Mouse (Mus musculus): ENCODE measurements around the gene Car4. TPM values are rescaled to one million over a fixed set of nuclear protein-coding genes. Genes with fewer than 3 reads are reported as not detected.

The Car4 gene
- 100 to 1,000 TPM in 1 of 2 experiments, 10 to 100 TPM in 1; 78.6 to 101 TPM for total RNA-seq (2021)
- long read RNA-seq, experiment 1, transcript Car4-201 (8 exons, 1,256 nt): major isoform, 32 of 71 reads
- long read RNA-seq, experiment 1, partial matches to known transcripts: 3 of 71 reads
- long read RNA-seq, experiment 1, other reads (novel, unspliced or antisense): 36 of 71 reads
- long read RNA-seq, experiment 2, transcript Car4-201 (8 exons, 1,256 nt): major isoform, 30 of 53 reads
- long read RNA-seq, experiment 2, partial matches to known transcripts: 2 of 53 reads
- long read RNA-seq, experiment 2, other reads (novel, unspliced or antisense): 21 of 53 reads

DNA sequence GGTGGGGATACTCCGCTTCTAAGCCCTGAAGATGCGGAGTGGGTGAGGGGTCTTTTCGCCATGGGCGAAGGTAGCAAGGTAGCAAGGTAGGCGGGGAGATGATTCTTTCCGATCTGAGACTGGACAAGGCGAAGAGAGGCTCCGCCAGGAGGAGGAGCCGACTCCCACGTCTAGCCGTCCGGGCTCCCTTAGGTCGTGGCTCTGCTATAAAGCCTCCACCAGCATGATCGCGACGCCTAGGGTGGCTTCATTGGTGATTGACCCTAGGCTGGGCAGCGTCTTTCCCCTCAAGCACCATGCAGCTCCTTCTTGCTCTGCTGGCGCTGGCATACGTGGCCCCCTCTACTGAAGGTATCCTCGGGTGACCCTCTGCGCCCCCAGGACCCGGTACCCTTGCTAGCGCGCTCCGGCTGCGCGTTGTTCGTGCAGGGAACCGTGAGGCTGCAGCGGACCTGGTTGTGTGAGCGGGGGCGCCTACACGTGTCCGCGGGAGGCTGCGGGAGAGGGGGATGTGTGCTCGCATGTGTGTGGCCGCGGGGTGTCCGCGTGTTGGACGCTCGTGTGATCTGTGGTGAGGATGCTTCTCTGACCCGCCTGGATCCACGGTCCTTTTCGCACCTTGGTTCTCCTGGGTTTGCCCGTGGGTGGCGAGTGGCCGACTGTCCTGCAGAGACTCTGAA is at the start of gene Car4:
Gene Car4 (plus strand): TSS at position 196 of the 680 bp plus-strand sequence.
- peak within 1 kb of the TSS; percentile 82 for H3K27ac ChIP-seq
- intact Hi-C loops (cut with DNase I): no loop called here
- TF ChIP-seq CTCF (IDR thresholded peaks at IDR 0.05): no peak
- peak; percentile 20 to 56 for DNase-seq (ENCODE audit: extremely low spot score in 1 of 2, low spot score in 2 of 2)
- H3K4me3 ChIP-seq: peak within 1 kb of the TSS; percentile 64

- H3K27ac ChIP-seq: peak overlapping the region; percentile 8; the same call in 1 of the 2 replicates
- DNase-seq (ENCODE audit: extremely low spot score in 1 of 2, low spot score in 2 of 2): no peak
- intact Hi-C loops (cut with DNase I): no loop called here
- no peak for TF ChIP-seq CTCF (IDR thresholded peaks at IDR 0.05)
- H3K4me3 ChIP-seq: no peak overlapping the region
Observed at GRCm38 (mm10) chr11:84908480-84908879, 49.1 kb upstream of the Car4 start.

GRCm38 (mm10) chr11:84910411-84910810 is 47.2 kb upstream of the Car4 start:
- no peak for TF ChIP-seq CTCF (IDR thresholded peaks at IDR 0.05)
- intact Hi-C loops (cut with DNase I): no loop called here
- no peak overlapping the region for H3K27ac ChIP-seq

GRCm38 (mm10) chr11:84914673-84915072 is 42.9 kb upstream of the Car4 start:
- no peak; the same call in 1 of the 2 replicates for TF ChIP-seq CTCF (IDR thresholded peaks at IDR 0.05)
- DNase-seq (ENCODE audit: extremely low spot score in 1 of 2, low spot score in 2 of 2): no peak
- intact Hi-C loops (cut with DNase I): no loop called here
- H3K4me3 ChIP-seq: no peak overlapping the region
- no peak overlapping the region for H3K27ac ChIP-seq

More at GRCm38 (mm10) chr11:84910411-84910810, 47.2 kb upstream of the Car4 start:
- no peak for DNase-seq (ENCODE audit: extremely low spot score in 1 of 2, low spot score in 2 of 2)
- no peak overlapping the region for H3K4me3 ChIP-seq

- DNase-seq (ENCODE audit: extremely low spot score in 1 of 2, low spot score in 2 of 2): peak; percentile 84
- TF ChIP-seq CTCF (IDR thresholded peaks at IDR 0.05): peak; percentile 2; the same call in 1 of the 2 replicates
- Histone ChIP-seq H3K27ac (peak within 1 kb of the TSS; percentile 73), H3K4me3 (peak within 1 kb of the TSS; percentile 86)
- intact Hi-C loops (cut with DNase I): no loop called here
Observed at GRCm38 (mm10) chr11:84916053-84916702, 41.4 kb upstream of the Car4 start, which contains the start of gene Znhit3. TSS of gene Znhit3 (minus strand) at chr11:84916366.

DNA sequence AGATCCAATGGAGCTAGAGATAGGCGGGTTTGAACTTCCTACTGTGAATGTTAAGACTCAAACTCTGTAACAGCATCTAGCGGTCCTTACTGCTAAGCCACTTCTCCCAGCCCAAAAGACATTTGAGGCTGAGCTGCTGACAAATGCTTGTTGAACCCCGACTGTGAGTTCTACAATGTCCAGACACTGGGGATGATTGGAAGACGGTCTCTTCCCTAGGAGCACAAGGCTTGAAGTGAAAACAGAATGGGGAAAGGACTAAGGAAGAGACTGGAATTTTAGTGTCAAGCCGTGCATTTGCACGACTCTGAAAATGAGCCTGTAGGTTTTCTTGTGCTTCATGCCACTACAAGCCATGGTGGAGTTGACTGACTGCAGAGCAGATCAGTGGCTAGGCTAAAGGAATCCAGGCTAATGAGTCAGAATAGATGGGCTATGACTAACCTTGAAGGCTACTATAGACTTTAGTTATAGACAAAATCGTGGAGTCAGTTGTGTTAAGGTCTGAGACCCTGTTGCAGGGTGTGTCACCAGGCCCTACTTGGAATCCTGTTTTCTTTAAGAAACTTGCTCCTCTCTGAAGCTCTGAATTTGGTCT is 40.8 kb upstream of the Car4 start:
- no peak for DNase-seq (ENCODE audit: extremely low spot score in 1 of 2, low spot score in 2 of 2)
- H3K4me3 ChIP-seq: peak overlapping the region; percentile 86
- H3K27ac ChIP-seq: peak overlapping the region; percentile 73
- no peak for TF ChIP-seq CTCF (IDR thresholded peaks at IDR 0.05)
- intact Hi-C loops (cut with DNase I): no loop called here

DNA sequence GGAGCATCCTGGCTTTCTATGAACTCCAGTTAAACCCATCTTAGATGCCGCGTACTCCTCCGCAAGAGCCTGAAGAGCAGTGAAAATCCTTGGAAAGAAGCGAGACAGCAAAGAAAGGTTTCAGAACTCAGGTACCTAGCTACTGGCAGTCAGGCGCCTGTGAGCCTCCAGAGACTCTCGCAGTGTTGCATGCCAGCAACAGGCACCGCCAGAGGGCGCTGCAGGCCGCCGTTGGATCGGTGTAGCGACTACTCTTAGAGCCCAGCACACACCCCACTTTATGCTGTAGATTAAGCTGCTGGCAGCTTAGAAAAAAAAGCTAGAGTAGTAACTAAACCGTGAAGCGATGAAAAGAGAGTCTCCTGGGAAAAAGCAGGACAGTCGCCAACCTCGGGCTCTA is 39.2 kb upstream of the Car4 start:
- H3K4me3 ChIP-seq: no peak overlapping the region; the same call in 1 of the 2 replicates
- intact Hi-C loops (cut with DNase I): loop anchor here (1.0 to 2.0 kb wide), 2 partner anchors 59 to 264 kb away; no protein-coding TSS in a partner anchor
- H3K27ac ChIP-seq: no peak overlapping the region
- peak; percentile 96 for TF ChIP-seq CTCF (IDR thresholded peaks at IDR 0.05)
- DNase-seq (ENCODE audit: extremely low spot score in 1 of 2, low spot score in 2 of 2): peak; percentile 80 to 91

- Histone ChIP-seq H3K4me3 (no peak overlapping the region), H3K27ac (no peak overlapping the region)
- peak; percentile 66 for TF ChIP-seq CTCF (IDR thresholded peaks at IDR 0.05)
- DNase-seq (ENCODE audit: extremely low spot score in 1 of 2, low spot score in 2 of 2): no peak
- intact Hi-C loops (cut with DNase I): loop anchor here (2.0 kb wide), 1 partner anchor 264 kb away; no protein-coding TSS in a partner anchor
Observed at GRCm38 (mm10) chr11:84919276-84919675, 38.3 kb upstream of the Car4 start.

DNA sequence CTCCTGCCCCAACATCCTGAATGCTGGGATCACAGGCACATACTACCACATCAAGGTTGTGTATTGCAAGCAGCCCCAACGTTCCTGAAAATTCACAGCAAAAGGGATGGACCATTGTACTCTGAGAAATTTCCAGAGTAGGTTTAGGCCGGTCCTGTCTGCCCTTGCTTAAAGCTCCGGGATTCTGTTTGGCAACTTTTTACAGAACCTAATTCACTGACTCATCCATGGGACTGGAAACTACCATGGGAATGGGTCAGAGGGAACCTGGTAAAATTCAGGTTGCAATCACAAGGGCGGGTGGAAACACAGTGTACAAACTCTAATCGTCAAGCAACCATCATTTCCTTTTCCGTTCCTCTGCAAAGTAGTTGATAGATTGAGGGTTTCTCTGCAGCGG is 37.6 kb upstream of the Car4 start:
- TF ChIP-seq CTCF (IDR thresholded peaks at IDR 0.05): no peak
- no peak overlapping the region for H3K4me3 ChIP-seq
- H3K27ac ChIP-seq: no peak overlapping the region
- intact Hi-C loops (cut with DNase I): loop anchor here (2.0 kb wide), 1 partner anchor 263 kb away; no protein-coding TSS in a partner anchor
- no peak for DNase-seq (ENCODE audit: extremely low spot score in 1 of 2, low spot score in 2 of 2)

- H3K27ac ChIP-seq: no peak overlapping the region
- DNase-seq (ENCODE audit: extremely low spot score in 1 of 2, low spot score in 2 of 2): no peak
Observed at GRCm38 (mm10) chr11:84920981-84921380, 36.6 kb upstream of the Car4 start.

GRCm38 (mm10) chr11:84932261-84932660 is 25.3 kb upstream of the Car4 start:
- intact Hi-C loops (cut with DNase I): no loop called here
- Histone ChIP-seq H3K4me3 (no peak overlapping the region), H3K27ac (no peak overlapping the region)
- no peak for DNase-seq (ENCODE audit: extremely low spot score in 1 of 2, low spot score in 2 of 2)
- no peak; the same call in none of the 2 replicates for TF ChIP-seq CTCF (IDR thresholded peaks at IDR 0.05)

More at GRCm38 (mm10) chr11:84920981-84921380, 36.6 kb upstream of the Car4 start:
- H3K4me3 ChIP-seq: no peak overlapping the region
- intact Hi-C loops (cut with DNase I): no loop called here
- no peak for TF ChIP-seq CTCF (IDR thresholded peaks at IDR 0.05)

Measured in left cerebral cortex, adult 2 months (tissue).